In the genomic region with DNA sequence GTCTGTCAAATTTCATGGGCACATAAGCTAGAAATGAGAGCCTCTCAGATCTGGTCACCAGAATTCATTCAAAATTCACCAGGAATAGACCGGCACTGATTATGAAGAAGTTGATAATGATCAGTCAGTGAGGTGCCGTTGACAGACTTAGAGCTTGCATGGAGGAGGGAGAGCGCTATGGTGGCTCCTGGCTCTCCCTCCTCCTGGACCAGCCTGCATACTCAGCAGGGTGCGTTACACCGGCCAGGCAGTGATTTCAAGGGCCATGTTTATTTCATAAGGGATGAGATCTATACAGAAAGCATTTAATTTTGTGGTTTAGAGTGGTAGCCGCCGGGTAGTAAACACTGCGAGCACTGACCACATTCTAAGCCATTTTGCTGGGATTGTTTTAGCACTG, we compare ENCODE assay signal across 20 mouse cellular contexts.
DNase-seq lines count a peak whose midpoint lies in the region; ATAC-seq and TF ChIP-seq lines count a peak whose summit lies in the region.
"Had no signal": no experiment of that assay in that cellular context is flagged by ENCODE, and none has a peak within 500 bp of the region (broad histone marks: within the 10 kb centered on the region; RNA-seq: fewer than 3 reads in every experiment).

No protein-coding gene starts in this region.

- no peak overlapping the region for H3K27ac ChIP-seq in hindbrain, embryonic 13.5 days
- H3K27ac ChIP-seq in hindbrain, embryonic 10.5 days, result no peak overlapping the region
- no peak overlapping the region for H3K27ac ChIP-seq in midbrain, postnatal 0 days (ENCODE audit: low read depth, low read length)
- H3K27ac ChIP-seq: forebrain, embryonic 12.5 days; heart, embryonic 10.5 days; hindbrain, embryonic 15.5 days; kidney, embryonic 15.5 days; limb, embryonic 12.5 days; liver, embryonic 12.5 days; neural tube, embryonic 15.5 days had no signal

- H3K4me2 ChIP-seq in hindbrain, embryonic 13.5 days, result no peak overlapping the region
- no peak overlapping the region for H3K4me2 ChIP-seq in midbrain, postnatal 0 days (ENCODE audit: low read depth, low read length, poor library complexity, severe bottlenecking)
- H3K4me2 ChIP-seq: forebrain, embryonic 12.5 days; hindbrain, embryonic 15.5 days; kidney, embryonic 15.5 days; limb, embryonic 12.5 days; liver, embryonic 12.5 days; neural tube, embryonic 15.5 days had no signal

- H3K9me3 ChIP-seq in hindbrain, embryonic 13.5 days, result no peaks in the 10 kb centered on the region
- H3K9me3 ChIP-seq in hindbrain, embryonic 10.5 days, result 0 out of 2 replicates have a peak, but pooled peaks cover 2% of the 10 kb centered on the region
- H3K9me3 ChIP-seq in midbrain, postnatal 0 days (ENCODE audit: low read length), result no peaks in the 10 kb centered on the region
- H3K9me3 ChIP-seq: heart, embryonic 10.5 days; hindbrain, embryonic 15.5 days; kidney, embryonic 15.5 days; liver, embryonic 12.5 days; neural tube, embryonic 15.5 days had no signal

- no peak overlapping the region for H3K9ac ChIP-seq in hindbrain, embryonic 13.5 days
- no peak overlapping the region for H3K9ac ChIP-seq in midbrain, postnatal 0 days (replicated peaks; ENCODE audit: low read length, poor library complexity, severe bottlenecking)
- H3K9ac ChIP-seq: forebrain, embryonic 12.5 days; hindbrain, embryonic 15.5 days; kidney, embryonic 15.5 days; limb, embryonic 12.5 days; liver, embryonic 12.5 days; neural tube, embryonic 15.5 days had no signal

- peak; percentile 68 for ATAC-seq in hindbrain, embryonic 13.5 days (ENCODE audit: low FRiP score)
- ATAC-seq in midbrain, postnatal 0 days (ENCODE audit: low FRiP score), result peak; percentile 56; the same call in 1 of the 2 replicates
- ATAC-seq: intestine, postnatal 0 days; liver, embryonic 12.5 days had no signal

- H3K4me1 ChIP-seq in hindbrain, embryonic 13.5 days (replicated peaks), result peaks cover 3% of the 10 kb centered on the region; the same call in 1 of the 2 replicates
- H3K4me1 ChIP-seq in hindbrain, embryonic 10.5 days (replicated peaks), result no peaks in the 10 kb centered on the region
- no peaks in the 10 kb centered on the region for H3K4me1 ChIP-seq in midbrain, postnatal 0 days (ENCODE audit: insufficient read depth, low read length)
- H3K4me1 ChIP-seq: forebrain, embryonic 12.5 days; heart, embryonic 10.5 days had no signal

- H3K4me3 ChIP-seq in hindbrain, embryonic 13.5 days, result no peak overlapping the region
- H3K4me3 ChIP-seq in hindbrain, embryonic 10.5 days, result no peak overlapping the region
- no peak overlapping the region for H3K4me3 ChIP-seq in midbrain, postnatal 0 days (ENCODE audit: low read depth, low read length)
- H3K4me3 ChIP-seq: forebrain, embryonic 12.5 days; heart, embryonic 10.5 days; hindbrain, embryonic 15.5 days; kidney, embryonic 15.5 days; limb, embryonic 12.5 days; liver, embryonic 12.5 days; neural tube, embryonic 15.5 days had no signal

- no peak for TF ChIP-seq CTCF in midbrain, postnatal 0 days (IDR thresholded peaks at IDR 0.05)

- no peak for DNase-seq in hindbrain, embryonic 10.5 days (ENCODE audit: low spot score)
- DNase-seq in cerebellum, adult 18-20 months, result peak; percentile 71 to 73
- peak; percentile 70 to 77 for DNase-seq in cerebellum, postnatal 14 days
- DNase-seq in midbrain, postnatal 0 days (ENCODE audit: low spot score), result no peak
- DNase-seq in kidney, postnatal 10 days, result no peak
- DNase-seq in kidney, postnatal 25 days, result no peak
- DNase-seq: embryo, embryonic 11 days; gastrocnemius, postnatal 25 days; lung, adult 2 months; lung, postnatal 4 days; right cerebral cortex, postnatal 14 days had no signal

- no peaks in the 10 kb centered on the region for H3K27me3 ChIP-seq in hindbrain, embryonic 13.5 days
- H3K27me3 ChIP-seq in hindbrain, embryonic 10.5 days (ENCODE audit: insufficient read depth, poor library complexity, severe bottlenecking), result no peaks in the 10 kb centered on the region
- no peaks in the 10 kb centered on the region for H3K27me3 ChIP-seq in midbrain, postnatal 0 days (ENCODE audit: insufficient read depth, low read length)
- H3K27me3 ChIP-seq: hindbrain, embryonic 15.5 days; kidney, embryonic 15.5 days; limb, embryonic 12.5 days; liver, embryonic 12.5 days; neural tube, embryonic 15.5 days had no signal

- peaks cover 30% of the 10 kb centered on the region for H3K36me3 ChIP-seq in hindbrain, embryonic 13.5 days
- H3K36me3 ChIP-seq in hindbrain, embryonic 10.5 days, result peaks cover 70% of the 10 kb centered on the region
- H3K36me3 ChIP-seq in midbrain, postnatal 0 days (ENCODE audit: insufficient read depth, low read length), result no peaks in the 10 kb centered on the region

- WGBS in hindbrain, embryonic 13.5 days, result 76% methylated on average over 8 of the region's 8 CpGs
- 85% methylated on average over 8 of the region's 8 CpGs for WGBS in hindbrain, embryonic 10.5 days
- WGBS in midbrain, postnatal 0 days, result 75% methylated on average over 8 of the region's 8 CpGs

Comparison
In these comparisons a context has a peak if more than half of its experiments do, and no peak if none do; other contexts are left out.
1. DNase-seq: peak in cerebellum, adult 18-20 months (2 of 2) and cerebellum, postnatal 14 days (2 of 2); none in hindbrain, embryonic 10.5 days (single experiment), midbrain, postnatal 0 days (single experiment), kidney, postnatal 10 days (single experiment) and kidney, postnatal 25 days (0 of 2).